Mouse (Mus musculus): ENCODE results near the gene Capn2.
A peak's percentile ranks its signal among the peaks of the same experiment; 100 is the strongest.

Gene Capn2

GRCm38 (mm10) chr1:182516758-182517676, at the start of gene Capn2:
Gene Capn2 (minus strand): TSS chr1:182517608.
- DNase-seq, result peak; percentile 82

GRCm38 (mm10) chr1:182565351-182565835, 48.0 kb upstream of the Capn2 start:
- DNase-seq, result no peak

GRCm38 (mm10) chr1:182564408-182565120, 47.2 kb upstream of the Capn2 start, which contains the start of gene Capn8:
Gene Capn8 (plus strand): TSS chr1:182565007.
- no peak for DNase-seq

- no peak for DNase-seq
These were observed 45.4 kb upstream of the Capn2 start for GRCm38 (mm10) chr1:182562576-182563370.

- DNase-seq, result no peak
These were observed 44.6 kb upstream of the Capn2 start for GRCm38 (mm10) chr1:182561945-182562514.

GRCm38 (mm10) chr1:182560390-182561098, 43.1 kb upstream of the Capn2 start:
- no peak for DNase-seq

- no peak for DNase-seq
These were observed 42.1 kb upstream of the Capn2 start for GRCm38 (mm10) chr1:182559530-182559929.

GRCm38 (mm10) chr1:182558271-182558670, 40.9 kb upstream of the Capn2 start:
- no peak for DNase-seq

- DNase-seq, result no peak
These were observed 36.4 kb upstream of the Capn2 start for GRCm38 (mm10) chr1:182553649-182554375.

- DNase-seq, result no peak
These were observed 33.4 kb upstream of the Capn2 start for GRCm38 (mm10) chr1:182550761-182551160.

- no peak for DNase-seq
These were observed 26.5 kb upstream of the Capn2 start for GRCm38 (mm10) chr1:182543906-182544305.

GRCm38 (mm10) chr1:182543136-182543535, 25.7 kb upstream of the Capn2 start:
- DNase-seq, result no peak

GRCm38 (mm10) chr1:182542110-182542509, 24.7 kb upstream of the Capn2 start:
- no peak for DNase-seq

GRCm38 (mm10) chr1:182539023-182539940, 21.9 kb upstream of the Capn2 start:
- peak; percentile 65 for DNase-seq

- DNase-seq, result no peak
These were observed 17.7 kb upstream of the Capn2 start for GRCm38 (mm10) chr1:182535080-182535481.

GRCm38 (mm10) chr1:182533583-182533982, 16.2 kb upstream of the Capn2 start:
- no peak for DNase-seq

GRCm38 (mm10) chr1:182527921-182528858, 10.8 kb upstream of the Capn2 start:
- DNase-seq, result no peak

GRCm38 (mm10) chr1:182527261-182527766, 9.9 kb upstream of the Capn2 start:
- no peak for DNase-seq

GRCm38 (mm10) chr1:182525601-182526000, 8.2 kb upstream of the Capn2 start:
- DNase-seq, result no peak
